23 mouse cellular contexts compared by ENCODE assay signal in the genomic region with DNA sequence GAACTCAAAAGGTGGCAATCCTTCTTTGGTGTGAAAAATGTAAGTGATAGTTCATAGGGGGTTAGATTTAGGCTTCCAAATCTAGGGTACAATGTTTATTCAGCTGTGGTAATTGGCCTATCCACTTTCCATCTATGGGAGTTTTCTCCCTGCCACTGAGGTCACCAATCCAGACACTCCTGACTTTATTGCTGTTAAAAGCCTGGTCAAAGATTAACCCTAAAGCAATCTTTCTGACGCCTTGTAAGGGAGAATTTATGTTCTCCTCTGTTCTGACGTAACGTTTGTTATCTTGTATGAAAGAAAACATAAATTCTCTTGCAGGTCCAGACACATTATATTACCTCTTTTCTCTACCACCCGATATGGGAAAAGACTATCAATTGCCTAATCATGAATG. TPM values are rescaled to one million over a fixed set of nuclear protein-coding genes. Genes with fewer than 3 reads are reported as not detected.
"Had no signal": no experiment of that assay in that cellular context is flagged by ENCODE, and none has a peak within 500 bp of the region (broad histone marks: within the 10 kb centered on the region; RNA-seq: fewer than 3 reads in every experiment).

No protein-coding gene starts in this region.

- H3K4me2 ChIP-seq: lung, embryonic 14.5 days; midbrain, embryonic 12.5 days; neural tube, embryonic 13.5 days; neural tube, embryonic 15.5 days had no signal

- H3K27me3 ChIP-seq: midbrain, embryonic 12.5 days; neural tube, embryonic 13.5 days; neural tube, embryonic 15.5 days had no signal

- H3K4me3 ChIP-seq: midbrain, embryonic 10.5 days; midbrain, embryonic 12.5 days; myocyte; neural tube, embryonic 13.5 days; neural tube, embryonic 15.5 days had no signal

- H3K4me1 ChIP-seq: midbrain, embryonic 10.5 days; midbrain, embryonic 12.5 days; neural tube, embryonic 13.5 days; neural tube, embryonic 15.5 days had no signal

- ATAC-seq: midbrain, embryonic 16.5 days had no signal

- H3K9ac ChIP-seq: lung, embryonic 14.5 days; midbrain, embryonic 12.5 days; neural tube, embryonic 13.5 days; neural tube, embryonic 15.5 days had no signal

- DNase-seq: lung, adult 18-20 months; lung, embryonic 14.5 days; lung, postnatal 10 days; lung, postnatal 4 days; midbrain, embryonic 14.5 days; right cerebral cortex, postnatal 14 days; spleen, adult 18-20 months; thymus, adult 18-20 months; thymus, postnatal 14 days; thymus, postnatal 36 days had no signal

- H3K9me3 ChIP-seq: midbrain, embryonic 10.5 days; neural tube, embryonic 15.5 days had no signal

- H3K27ac ChIP-seq: midbrain, embryonic 10.5 days; midbrain, embryonic 12.5 days; neural tube, embryonic 13.5 days; neural tube, embryonic 15.5 days had no signal

- H3K36me3 ChIP-seq: midbrain, embryonic 10.5 days; midbrain, embryonic 12.5 days; neural tube, embryonic 13.5 days; neural tube, embryonic 15.5 days had no signal

RNA-seq across cellular contexts. Expression of a gene that starts 47.4 kb away (rescaled TPM):
- total RNA-seq: megakaryocyte, adult 5-6 weeks; megakaryocyte-erythroid progenitor cell, adult 5-6 weeks had no signal
- polyA plus RNA-seq: lung, embryonic 14.5 days; lung, embryonic 16.5 days; midbrain, embryonic 10.5 days; midbrain, embryonic 12.5 days; midbrain, embryonic 14.5 days; midbrain, embryonic 16.5 days; myocyte; neural tube, embryonic 11.5 days; neural tube, embryonic 13.5 days; neural tube, embryonic 15.5 days; stomach, embryonic 14.5 days; stomach, embryonic 16.5 days; thymus, postnatal 0 days had no signal
